Mouse (Mus musculus) ovary, postnatal 10 days (tissue): ENCODE results near the gene Sned1.
"Not testable (repeated sequence)": the region's sequence is repeated elsewhere in the genome, so short reads cannot be mapped to it uniquely, and the experiment has no call there.

Source experiments
- DNase-seq: peaks from one replicate; pipeline ENCODE4 v3.0.0; 2022; ENCODE audit warnings: low spot score

Sned1 gene

GRCm38 (mm10) chr1:93235576-93236544, at the start of gene Sned1:
Gene Sned1 (plus strand): TSS chr1:93235841.
- peak; percentile 93 for DNase-seq

GRCm38 (mm10) chr1:93190726-93191305, 44.8 kb upstream of the Sned1 start:
- no peak for DNase-seq

GRCm38 (mm10) chr1:93194961-93195360, 40.7 kb upstream of the Sned1 start:
- no peak for DNase-seq

- DNase-seq = not testable (repeated sequence)
Observed at GRCm38 (mm10) chr1:93197454-93197853, 38.2 kb upstream of the Sned1 start.

GRCm38 (mm10) chr1:93197916-93198315, 37.7 kb upstream of the Sned1 start:
- DNase-seq = no peak

- DNase-seq = no peak
Observed at GRCm38 (mm10) chr1:93206277-93206970, 29.2 kb upstream of the Sned1 start.

GRCm38 (mm10) chr1:93207536-93208064, 28.0 kb upstream of the Sned1 start:
- no peak for DNase-seq

GRCm38 (mm10) chr1:93210213-93210641, 25.4 kb upstream of the Sned1 start:
- DNase-seq = peak; percentile 63

- no peak for DNase-seq
Observed at GRCm38 (mm10) chr1:93211019-93211418, 24.6 kb upstream of the Sned1 start.

GRCm38 (mm10) chr1:93211549-93212220, 24.0 kb upstream of the Sned1 start:
- DNase-seq = no peak

- DNase-seq = no peak
Observed at GRCm38 (mm10) chr1:93212441-93212840, 23.2 kb upstream of the Sned1 start.

GRCm38 (mm10) chr1:93214612-93215011, 21.0 kb upstream of the Sned1 start:
- DNase-seq = no peak

GRCm38 (mm10) chr1:93216839-93217497, 18.7 kb upstream of the Sned1 start:
- DNase-seq = no peak

GRCm38 (mm10) chr1:93217530-93217929, 18.1 kb upstream of the Sned1 start:
- no peak for DNase-seq

- DNase-seq = no peak
Observed at GRCm38 (mm10) chr1:93220776-93221175, 14.9 kb upstream of the Sned1 start.

GRCm38 (mm10) chr1:93223972-93224371, 11.7 kb upstream of the Sned1 start:
- DNase-seq = no peak

GRCm38 (mm10) chr1:93225226-93225625, 10.4 kb upstream of the Sned1 start:
- DNase-seq = no peak

- DNase-seq = no peak
Observed at GRCm38 (mm10) chr1:93225731-93226520, 9.7 kb upstream of the Sned1 start.

- DNase-seq = no peak
Observed at GRCm38 (mm10) chr1:93227303-93227975, 8.2 kb upstream of the Sned1 start.

- DNase-seq = no peak
Observed at GRCm38 (mm10) chr1:93227976-93228365, 7.7 kb upstream of the Sned1 start.
